Mouse (Mus musculus) kidney, postnatal 0 days (tissue): ENCODE measurements around the gene Atp5j. TPM values are rescaled to one million over a fixed set of nuclear protein-coding genes. Genes with fewer than 3 reads are reported as not detected.
A peak's percentile ranks its signal among the peaks of the same experiment; 100 is the strongest.

Experiments used
- ATAC-seq: fragments of 200-750 bp; cut with Nextera tagmentation; replicated peaks from 2 replicates; pipeline ENCODE4 v1.8.0; 2017; ENCODE audit warnings: low read depth, moderate number of reproducible peaks, moderate TSS enrichment, moderate library complexity; ENCODE audit not compliant: low FRiP score
- DNase-seq: peaks from one replicate; pipeline ENCODE4 v3.0.0-alpha.2; 2016; ENCODE audit warnings: low spot score
- H3K27ac ChIP-seq: fragments of 300-500 bp; sonication (generic); 2 replicates; pipeline ENCODE4 v1.5.1; 2014; ENCODE audit warnings: mild to moderate bottlenecking
- H3K27me3 ChIP-seq: fragments of 300-500 bp; sonication (generic); 2 replicates; pipeline ENCODE4 v1.6.1; 2014; ENCODE audit warnings: low read length, mixed read lengths; ENCODE audit not compliant: insufficient read depth
- H3K36me3 ChIP-seq: fragments of 300-500 bp; sonication (generic); 2 replicates; pipeline ENCODE4 v1.6.1; 2014; ENCODE audit warnings: low read length, mixed read lengths; ENCODE audit not compliant: insufficient read depth
- H3K4me1 ChIP-seq: fragments of 300-500 bp; sonication (generic); replicated peaks from 2 replicates; pipeline ENCODE4 v1.6.1; 2014; ENCODE audit warnings: antibody characterized with exemption, low read length, mixed read lengths; ENCODE audit not compliant: insufficient read depth
- H3K4me2 ChIP-seq: fragments of 300-500 bp; sonication (generic); 2 replicates; pipeline ENCODE4 v1.6.1; 2014; ENCODE audit warnings: mild to moderate bottlenecking, low read length, moderate library complexity, mixed read lengths
- H3K4me3 ChIP-seq: fragments of 300-500 bp; sonication (generic); replicated peaks from 2 replicates; pipeline ENCODE4 v1.5.1; 2014; ENCODE audit warnings: low read depth, low read length
- H3K9ac ChIP-seq: fragments of 300-500 bp; sonication (generic); 2 replicates; pipeline ENCODE4 v1.6.1; 2014; ENCODE audit warnings: low read depth, low read length
- H3K9me3 ChIP-seq: fragments of 300-500 bp; sonication (generic); replicated peaks from 2 replicates; pipeline ENCODE4 v1.6.1; 2016; ENCODE audit warnings: low read length, inconsistent platforms, mixed read lengths
- CTCF ChIP-seq: IDR thresholded peaks from 2 replicates; pipeline ENCODE4 v1.5.1; 2016; ENCODE audit warnings: antibody characterized with exemption, low read depth, mild to moderate bottlenecking, moderate library complexity
- WGBS: fragments of 180-500 bp; shearing (Covaris S2); extraction: QIAGEN DNeasy Blood & Tissue Kit; methylation state at CpG from one replicate; pipeline ENCODE4 v1.1.7; 2014; 5-methylcytosine and 5-hydroxymethylcytosine counted together
- polyA plus RNA-seq: library from polyadenylated mRNA; unstranded; fragments of >200 nt; fragmentation: Nextera tagmentation; extraction: Ambion mirVana; gene quantifications from 2 replicates; pipeline ENCODE4 v1.2.1, GENCODE M21; 2015

Gene Atp5j
- polyA plus RNA-seq, 1 experiment from 2014 or later: 1,607 TPM

DNA sequence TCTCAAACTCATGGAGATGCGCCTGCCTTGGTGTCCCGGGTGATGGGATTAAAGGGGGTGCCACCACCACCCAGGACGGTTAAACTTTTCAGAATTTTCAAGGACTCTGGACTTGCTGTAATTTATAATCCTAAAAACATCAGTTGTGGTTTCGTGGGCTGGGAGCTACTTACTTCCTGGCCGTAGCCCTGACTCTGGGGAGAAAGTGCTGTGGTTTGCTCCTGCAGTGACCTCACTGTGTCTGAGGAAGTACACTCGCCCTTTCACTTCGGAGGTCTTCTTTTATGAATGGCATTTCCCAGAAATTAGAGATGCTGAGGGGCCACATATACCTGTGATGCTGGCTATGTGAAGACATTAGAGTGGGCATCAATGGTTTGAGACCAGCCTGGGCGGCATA lies 20.9 kb downstream of the Atp5j start:
- DNase-seq: peak; percentile 56
- Histone ChIP-seq H3K27ac (no peak overlapping the region), H3K9me3 (no peaks in the 10 kb centered on the region), H3K4me2 (no peak overlapping the region), H3K4me3 (no peak overlapping the region), H3K9ac (no peak overlapping the region), H3K27me3 (no peaks in the 10 kb centered on the region), H3K4me1 (no peaks in the 10 kb centered on the region), H3K36me3 (no peaks in the 10 kb centered on the region)
- TF ChIP-seq CTCF: no peak
- ATAC-seq: no peak
- WGBS: 63% methylated on average over 8 of the region's 8 CpGs

DNA sequence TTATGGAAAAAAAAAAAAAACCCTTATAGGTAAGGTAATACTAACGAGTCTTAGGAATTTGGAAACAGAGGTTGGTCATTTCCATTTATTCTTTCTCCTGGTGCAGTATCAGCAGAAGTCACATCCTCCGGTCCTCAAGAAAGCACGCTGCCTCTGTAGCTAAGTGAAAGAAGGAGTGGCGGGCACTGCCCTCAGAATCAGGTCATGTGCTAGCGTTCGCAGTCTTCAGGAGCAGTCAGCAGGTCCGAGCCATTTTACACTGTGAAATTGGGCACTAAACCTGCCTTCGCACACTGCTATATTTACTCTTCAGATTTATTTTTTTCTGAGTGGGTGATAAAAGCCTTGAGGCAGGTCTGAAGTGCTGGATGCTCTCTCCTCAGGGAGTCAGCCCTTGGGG lies 21.6 kb downstream of the Atp5j start:
- Histone ChIP-seq H3K4me3 (no peak overlapping the region), H3K27ac (no peak overlapping the region), H3K9ac (no peak overlapping the region), H3K4me1 (no peaks in the 10 kb centered on the region), H3K4me2 (no peak overlapping the region), H3K9me3 (no peaks in the 10 kb centered on the region), H3K36me3 (no peaks in the 10 kb centered on the region), H3K27me3 (no peaks in the 10 kb centered on the region)
- DNase-seq (no peak), ATAC-seq (no peak)
- no peak for TF ChIP-seq CTCF
- WGBS: 75% methylated on average over 8 of the region's 8 CpGs

DNA sequence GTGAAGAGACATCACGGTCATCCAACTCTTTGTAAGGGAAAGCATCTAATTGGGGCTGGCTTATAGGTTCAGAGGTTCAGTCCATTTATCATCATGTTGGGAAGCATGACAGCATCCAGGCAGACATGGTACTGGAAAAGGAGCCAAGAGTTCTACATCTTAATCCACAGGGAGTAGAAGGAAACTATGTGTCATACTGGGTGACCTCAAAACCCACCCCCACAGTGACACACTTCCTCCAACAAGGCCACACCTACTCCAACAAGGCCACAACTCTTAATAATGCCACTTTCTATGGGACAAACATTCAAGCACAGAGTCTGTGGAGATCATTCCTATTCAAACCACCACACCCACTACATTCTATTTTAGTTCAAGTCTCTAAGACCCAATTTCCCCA lies 25.2 kb downstream of the Atp5j start:
- Histone ChIP-seq H3K4me1 (no peaks in the 10 kb centered on the region), H3K4me3 (no peak overlapping the region), H3K9ac (no peak overlapping the region), H3K27ac (no peak overlapping the region), H3K9me3 (no peaks in the 10 kb centered on the region), H3K27me3 (no peaks in the 10 kb centered on the region), H3K36me3 (no peaks in the 10 kb centered on the region), H3K4me2 (no peak overlapping the region)
- 68% methylated on average over 1 of the region's 1 CpGs for WGBS
- DNase-seq: no peak
- ATAC-seq: no peak
- no peak for TF ChIP-seq CTCF

DNA sequence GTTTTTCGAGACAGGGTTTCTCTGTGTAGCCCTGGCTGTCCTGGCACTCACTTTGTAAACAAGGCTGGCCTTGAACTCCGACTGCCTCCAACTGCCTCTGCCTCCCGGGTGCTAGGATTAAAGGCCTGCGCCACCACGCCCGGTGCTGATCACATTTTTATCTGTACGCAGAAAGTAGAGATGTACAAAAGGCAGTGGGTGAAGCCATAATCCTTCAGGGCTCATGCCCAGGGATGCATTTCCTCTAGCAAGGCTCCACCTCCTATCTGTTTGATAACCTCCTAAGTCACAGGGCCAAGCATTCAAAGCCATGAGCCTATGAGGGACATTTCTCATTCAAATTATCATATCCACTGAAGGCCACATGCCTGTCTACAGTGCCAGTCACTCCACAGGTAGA lies 27.6 kb downstream of the Atp5j start:
- WGBS: 95% methylated on average over 7 of the region's 7 CpGs
- DNase-seq (no peak), ATAC-seq (no peak)
- Histone ChIP-seq H3K27me3 (no peaks in the 10 kb centered on the region), H3K4me3 (no peak overlapping the region), H3K27ac (no peak overlapping the region), H3K9ac (no peak overlapping the region), H3K4me1 (no peaks in the 10 kb centered on the region), H3K9me3 (no peaks in the 10 kb centered on the region), H3K4me2 (no peak overlapping the region), H3K36me3 (no peaks in the 10 kb centered on the region)
- no peak for TF ChIP-seq CTCF

DNA sequence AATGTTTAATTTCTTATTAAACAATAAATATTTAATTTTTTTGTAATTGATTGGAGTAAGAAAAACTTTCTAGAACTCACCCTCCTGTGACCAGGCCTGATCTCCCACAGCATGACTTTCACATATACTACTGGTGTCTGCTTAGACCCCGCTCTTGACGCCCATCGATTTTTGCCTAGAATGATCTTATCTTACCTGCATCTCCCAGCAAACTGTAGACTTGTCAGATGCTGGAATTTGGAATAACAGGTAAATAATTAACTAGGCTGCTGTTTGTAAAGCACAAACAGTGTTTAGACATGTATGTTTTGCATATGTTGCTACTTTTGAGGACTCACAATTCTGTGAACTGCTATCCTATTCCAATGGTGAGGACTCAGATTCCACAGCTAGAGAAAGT lies 29.2 kb downstream of the Atp5j start:
- H3K9ac ChIP-seq: no peak overlapping the region
- no peak overlapping the region for H3K4me3 ChIP-seq
- no peaks in the 10 kb centered on the region for H3K4me1 ChIP-seq
- DNase-seq (no peak), ATAC-seq (no peak)
- no peak for TF ChIP-seq CTCF
- H3K27ac ChIP-seq: no peak overlapping the region
- H3K27me3 ChIP-seq: no peaks in the 10 kb centered on the region
- no peaks in the 10 kb centered on the region for H3K36me3 ChIP-seq
- 85% methylated on average over 3 of the region's 3 CpGs for WGBS
- H3K4me2 ChIP-seq: no peak overlapping the region
- H3K9me3 ChIP-seq: no peaks in the 10 kb centered on the region

DNA sequence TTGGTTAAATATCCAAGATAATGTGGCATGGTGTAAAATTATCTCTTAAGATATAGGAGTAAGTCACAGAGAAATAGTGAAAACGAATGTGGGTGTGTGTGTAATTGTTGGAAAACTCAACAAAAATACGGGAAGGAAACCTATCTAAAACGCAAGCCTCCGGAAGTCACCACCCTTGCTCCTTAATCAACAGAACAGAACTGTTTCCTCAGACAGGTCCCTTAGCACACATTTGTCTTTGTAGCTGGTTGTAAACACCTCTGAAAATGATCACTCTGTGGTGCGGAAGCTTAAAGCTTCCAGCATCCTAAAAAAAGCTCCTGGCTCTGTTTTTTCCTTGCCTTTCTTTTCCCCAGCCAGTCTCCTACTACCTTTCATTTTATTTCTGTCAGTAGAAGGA lies 30.6 kb downstream of the Atp5j start:
- H3K9ac ChIP-seq: no peak overlapping the region
- H3K9me3 ChIP-seq: no peaks in the 10 kb centered on the region
- H3K27ac ChIP-seq: no peak overlapping the region
- H3K4me2 ChIP-seq: no peak overlapping the region
- H3K4me1 ChIP-seq: no peaks in the 10 kb centered on the region
- ATAC-seq (no peak), DNase-seq (peak; percentile 36)
- no peaks in the 10 kb centered on the region for H3K27me3 ChIP-seq
- no peak for TF ChIP-seq CTCF
- no peaks in the 10 kb centered on the region for H3K36me3 ChIP-seq
- WGBS: 47% methylated on average over 5 of the region's 5 CpGs
- no peak overlapping the region for H3K4me3 ChIP-seq

DNA sequence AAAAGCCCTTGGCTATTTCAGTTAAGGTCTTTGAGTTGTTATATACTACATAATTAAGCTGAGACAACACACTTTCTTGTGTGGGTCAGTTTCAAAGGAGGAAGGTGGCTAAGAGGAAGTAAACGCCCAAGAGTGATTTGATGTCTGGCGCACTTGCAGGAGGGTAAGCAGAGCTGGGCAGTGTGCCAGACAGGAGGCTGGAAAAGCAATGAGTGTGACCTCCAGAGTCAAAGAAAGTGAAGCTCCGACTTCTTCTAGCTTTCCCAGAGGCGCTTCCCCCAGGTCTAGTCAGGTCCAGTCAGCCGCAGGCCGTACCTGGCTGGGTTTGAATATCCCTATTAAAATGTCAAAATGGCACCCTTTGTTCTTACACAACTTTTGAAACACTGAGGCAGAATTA lies 33.2 kb downstream of the Atp5j start:
- TF ChIP-seq CTCF: no peak
- ATAC-seq (no peak; the same call in 1 of the 2 replicates), DNase-seq (peak; percentile 51)
- no peaks in the 10 kb centered on the region for H3K27me3 ChIP-seq
- no peak overlapping the region for H3K9ac ChIP-seq
- no peaks in the 10 kb centered on the region for H3K9me3 ChIP-seq
- 15% methylated on average over 6 of the region's 6 CpGs for WGBS
- H3K4me1 ChIP-seq: no peaks in the 10 kb centered on the region
- H3K27ac ChIP-seq: no peak overlapping the region
- H3K36me3 ChIP-seq: no peaks in the 10 kb centered on the region
- no peak overlapping the region for H3K4me2 ChIP-seq
- H3K4me3 ChIP-seq: no peak overlapping the region
